Mouse (Mus musculus) retina, postnatal 7 days (tissue): Measurements from ENCODE around the gene Vps26c.
A peak's percentile ranks its signal among the peaks of the same experiment; 100 is the strongest.

Experiments used
- DNase-seq: peaks from one replicate; pipeline ENCODE4 v3.0.0-alpha.2; 2012; ENCODE audit warnings: low read depth, low spot score

Vps26c gene

DNA sequence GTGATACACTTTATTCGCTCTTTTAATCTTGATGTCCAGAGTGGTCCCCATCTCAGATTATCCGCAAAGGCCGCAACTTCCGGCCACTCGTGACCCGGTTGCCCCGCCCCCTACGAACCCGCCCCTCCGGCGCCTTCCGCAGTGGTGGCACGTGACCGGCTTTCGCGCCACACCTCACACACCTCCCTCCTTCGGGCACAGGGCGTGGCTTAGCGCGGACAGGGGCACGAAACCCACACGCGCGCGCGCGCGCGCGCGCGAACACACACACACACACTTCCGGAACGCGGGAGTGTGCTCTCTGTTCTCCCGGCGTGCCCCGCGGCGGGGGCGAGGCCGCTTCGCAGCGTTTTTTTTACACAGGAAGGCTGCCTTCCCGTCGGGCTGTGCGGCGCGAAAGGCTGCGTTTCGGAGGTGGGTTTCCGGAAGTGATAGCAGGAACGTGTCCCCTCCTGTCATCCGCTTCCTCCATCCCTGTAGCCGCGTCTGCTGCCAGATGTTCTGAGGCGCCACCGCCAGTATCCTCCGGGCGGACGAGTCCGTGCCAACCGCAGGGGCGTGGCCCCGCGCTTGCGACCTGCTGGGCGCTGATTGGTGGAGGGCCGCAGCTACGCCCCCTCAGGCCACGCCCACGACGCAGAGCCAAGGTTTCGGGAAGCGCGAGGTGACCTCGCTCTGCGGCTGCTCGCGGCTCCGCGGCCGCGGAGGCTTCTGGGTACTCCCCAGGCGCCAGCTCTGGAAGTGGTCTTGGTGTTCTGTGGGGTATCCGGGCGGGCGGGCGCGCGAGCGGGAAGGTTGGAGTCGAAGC, at the start of gene Vps26c:
Gene Vps26c (minus strand): TSS at position 487 of the 808 bp plus-strand sequence.
- DNase-seq = peak; percentile 96

- DNase-seq = no peak
These were observed 49.1 kb upstream of the Vps26c start for GRCm38 (mm10) chr16:94575757-94576156.

GRCm38 (mm10) chr16:94574718-94575094, 48.1 kb upstream of the Vps26c start:
- no peak for DNase-seq

DNA sequence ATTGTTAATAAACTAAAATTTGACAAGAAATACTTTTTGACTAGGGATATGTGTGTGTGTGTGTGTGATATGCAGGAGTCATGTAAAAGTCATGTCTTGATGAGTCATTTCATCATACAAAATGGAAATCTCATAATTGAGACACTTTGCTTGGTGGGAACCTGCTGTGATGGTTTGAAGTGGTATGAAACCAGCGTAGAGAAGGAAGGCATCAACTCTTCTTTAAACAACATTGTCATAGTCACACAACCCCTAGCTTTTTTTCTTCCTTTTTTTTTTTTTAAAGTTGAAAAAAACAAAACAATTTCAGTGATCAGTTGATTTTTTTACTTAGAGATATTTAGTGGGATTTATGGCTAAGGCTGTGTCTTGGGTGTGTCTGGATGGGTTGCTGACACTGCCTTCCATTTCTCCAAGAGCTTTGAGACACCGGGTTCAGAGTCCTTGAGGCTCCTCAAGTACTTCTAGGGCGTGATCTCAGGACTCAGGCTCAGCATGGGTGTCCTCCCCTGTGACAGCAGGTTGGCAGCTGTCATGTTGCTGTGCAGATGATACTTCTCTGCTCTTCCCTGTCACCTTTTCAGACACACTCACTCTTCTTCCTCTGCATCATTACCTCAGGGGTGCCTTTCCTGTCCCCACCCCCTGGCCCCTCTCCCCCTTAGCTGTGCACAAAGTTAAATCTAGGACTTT, 47.5 kb upstream of the Vps26c start:
- DNase-seq = no peak

DNA sequence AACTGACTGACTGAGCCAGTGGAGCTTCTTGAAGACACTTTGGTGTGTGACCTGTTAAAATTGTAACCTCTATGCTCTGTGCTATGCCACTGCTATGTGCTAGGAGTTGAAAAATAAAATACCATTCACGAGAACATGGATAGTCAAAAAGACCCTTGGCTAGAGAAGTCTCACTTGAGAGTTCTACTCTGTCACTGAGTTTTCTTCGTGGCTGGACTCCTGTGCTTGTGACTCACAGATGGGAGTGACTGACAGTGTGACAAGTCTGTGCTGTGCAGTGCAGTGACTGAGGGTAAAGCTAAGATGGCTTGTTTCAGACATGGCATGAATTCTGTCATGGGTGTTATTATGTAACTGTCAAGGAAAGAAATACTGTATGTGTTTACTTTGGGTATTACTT, 45.8 kb upstream of the Vps26c start:
- no peak for DNase-seq

- DNase-seq = no peak
These were observed 44.7 kb upstream of the Vps26c start for GRCm38 (mm10) chr16:94571111-94571993.

DNA sequence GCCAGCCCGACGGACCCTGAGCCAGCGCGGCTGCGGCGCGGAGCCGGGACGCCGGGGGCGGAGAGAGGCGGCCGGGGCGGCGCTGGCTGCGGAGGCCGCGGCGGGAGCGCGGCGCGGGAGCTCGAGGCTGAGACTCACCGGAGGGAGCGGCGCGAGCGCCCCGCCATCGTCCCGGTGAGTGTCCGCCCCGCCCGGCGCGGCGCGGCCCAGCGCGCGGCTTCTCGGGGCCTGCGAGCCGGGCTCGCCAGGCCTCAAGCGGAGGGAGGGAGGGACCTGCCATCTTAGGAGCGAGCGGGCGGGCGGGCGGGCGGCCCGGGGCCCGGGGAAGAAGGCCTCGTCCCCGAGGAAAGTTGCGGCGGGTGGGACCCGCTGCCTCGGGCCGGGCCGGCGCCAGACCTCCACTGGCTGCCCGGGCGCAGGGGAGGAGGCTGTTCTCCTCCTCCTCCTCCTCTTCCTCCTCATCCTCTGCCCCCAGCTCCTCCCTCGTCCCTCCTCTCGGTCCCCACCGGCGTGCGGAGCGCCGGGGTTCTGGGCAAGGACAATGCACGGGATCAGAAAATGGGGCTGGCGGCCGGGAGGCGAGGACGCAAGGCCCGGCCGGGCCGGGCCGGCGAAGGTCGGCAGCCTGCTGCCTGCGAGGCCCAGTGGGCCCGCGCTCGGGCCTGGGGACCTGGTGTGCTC, 43.9 kb upstream of the Vps26c start:
- DNase-seq = no peak

DNA sequence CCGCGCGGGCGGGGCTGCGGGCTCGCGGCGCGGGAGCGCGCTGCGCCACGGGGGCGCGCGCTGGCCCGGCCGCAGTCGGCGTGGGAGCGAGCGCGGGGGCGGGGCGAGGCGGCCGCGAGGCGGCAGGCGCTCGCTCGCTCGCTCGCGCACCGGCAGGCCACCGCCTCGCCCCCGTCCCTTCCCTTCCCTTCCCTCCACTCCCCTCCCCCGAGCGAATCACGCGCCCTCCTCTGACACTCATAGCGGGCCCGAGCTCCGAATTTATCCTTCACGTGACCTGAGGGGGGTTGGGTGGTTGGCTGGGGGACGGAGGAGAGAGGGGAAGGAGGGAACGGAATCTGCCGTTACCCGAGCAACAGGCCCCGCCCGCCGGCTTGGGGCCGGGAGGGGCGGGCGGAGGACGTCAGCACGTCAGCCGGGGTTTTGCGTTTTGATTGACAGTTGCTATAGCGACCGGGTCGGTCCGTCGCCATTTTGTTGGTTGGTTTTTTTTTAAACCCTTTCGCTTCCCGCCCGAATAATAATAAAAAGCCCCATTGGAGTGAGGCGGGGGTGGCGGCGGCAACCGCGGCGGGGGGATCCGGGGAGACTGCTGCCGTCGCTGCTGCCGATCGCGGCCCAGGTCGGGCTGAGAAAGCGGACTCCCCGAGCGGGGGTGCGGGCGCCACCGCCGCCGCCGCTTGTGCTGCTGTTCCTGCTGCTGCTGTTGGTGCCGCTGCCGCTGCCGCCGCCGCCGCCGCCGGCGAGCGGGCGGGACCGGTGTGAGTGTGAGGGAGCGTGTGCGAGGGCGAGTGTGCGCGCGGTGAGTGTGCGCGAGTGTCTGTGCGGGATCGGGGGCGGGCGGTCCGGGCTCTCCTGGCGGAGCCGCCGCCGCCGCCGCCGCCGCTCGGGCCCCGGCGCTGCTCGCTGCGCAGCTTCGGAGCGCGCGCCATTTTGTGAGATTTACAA, 42.9 kb upstream of the Vps26c start, which contains the start of gene Dyrk1a:
Gene Dyrk1a (plus strand): TSS at position 782 of the 948 bp plus-strand sequence.
- peak; percentile 100 for DNase-seq

GRCm38 (mm10) chr16:94568335-94569228, 42.0 kb upstream of the Vps26c start:
- DNase-seq = no peak

GRCm38 (mm10) chr16:94567751-94568150, 41.1 kb upstream of the Vps26c start:
- no peak for DNase-seq

GRCm38 (mm10) chr16:94566834-94567585, 40.4 kb upstream of the Vps26c start:
- DNase-seq = no peak

- no peak for DNase-seq
These were observed 39.5 kb upstream of the Vps26c start for GRCm38 (mm10) chr16:94566124-94566523.

- no peak for DNase-seq
These were observed 34.0 kb upstream of the Vps26c start for GRCm38 (mm10) chr16:94560618-94561017.

- no peak for DNase-seq
These were observed 33.2 kb upstream of the Vps26c start for GRCm38 (mm10) chr16:94559782-94560181.

- DNase-seq = no peak
These were observed 32.7 kb upstream of the Vps26c start for GRCm38 (mm10) chr16:94559282-94559681.

DNA sequence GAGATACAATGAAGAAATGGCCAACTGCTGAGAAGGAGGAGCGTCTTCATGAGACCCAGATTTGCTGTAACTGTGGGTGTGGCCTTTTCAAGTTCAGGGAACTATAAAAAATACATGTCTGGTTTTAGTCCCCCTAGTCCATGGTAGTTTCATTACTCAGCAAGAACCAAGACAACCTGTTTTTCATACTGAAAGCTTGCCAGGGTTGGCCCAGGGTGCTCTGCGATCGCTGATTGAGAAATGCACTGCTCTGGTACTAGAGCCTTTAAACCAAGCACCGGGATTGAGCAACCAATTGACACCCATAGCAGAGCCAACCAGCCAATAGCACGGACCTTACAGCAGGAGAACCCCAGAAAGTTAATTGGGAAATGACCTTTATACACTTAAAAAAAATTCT, 29.6 kb upstream of the Vps26c start:
- DNase-seq = no peak

DNA sequence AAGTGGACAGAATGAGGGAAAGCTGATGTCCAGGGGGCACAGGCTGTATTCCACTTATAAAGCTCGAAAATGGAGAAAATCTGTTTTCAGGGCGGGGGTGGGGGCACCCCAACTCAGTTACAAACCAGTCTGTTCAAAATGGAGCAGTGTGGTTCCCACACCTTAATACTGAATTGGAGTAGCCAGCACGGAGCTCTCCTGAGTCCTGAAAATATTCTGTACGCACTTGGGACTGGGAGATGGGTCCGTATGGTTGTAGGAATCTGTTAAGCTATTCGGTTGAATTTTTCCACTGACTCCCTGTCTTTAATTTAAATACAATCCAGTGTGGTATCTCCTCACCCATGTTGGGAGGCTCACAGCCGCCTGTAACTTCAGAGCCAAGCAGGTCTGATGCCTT, 28.7 kb upstream of the Vps26c start:
- DNase-seq = no peak

DNA sequence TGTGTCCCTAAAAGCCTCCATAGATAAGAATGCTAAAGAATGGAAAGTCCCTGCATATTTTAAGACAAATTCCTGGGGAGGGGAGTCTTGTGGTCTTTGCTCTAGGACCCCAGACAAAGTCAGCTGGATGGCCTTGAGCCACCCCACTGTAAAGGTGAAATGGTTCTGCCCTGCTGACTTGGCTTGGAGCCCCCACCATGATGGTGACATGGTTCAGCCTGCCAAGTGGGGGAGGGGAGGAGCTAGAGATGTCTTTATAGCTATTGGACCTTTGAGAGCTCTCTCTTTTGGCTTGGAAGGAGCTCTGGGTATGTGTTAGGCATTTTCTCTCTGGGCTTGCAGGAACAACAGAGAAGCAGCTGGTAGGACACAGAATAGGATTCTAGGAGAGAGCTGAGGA, 25.3 kb upstream of the Vps26c start:
- no peak for DNase-seq

DNA sequence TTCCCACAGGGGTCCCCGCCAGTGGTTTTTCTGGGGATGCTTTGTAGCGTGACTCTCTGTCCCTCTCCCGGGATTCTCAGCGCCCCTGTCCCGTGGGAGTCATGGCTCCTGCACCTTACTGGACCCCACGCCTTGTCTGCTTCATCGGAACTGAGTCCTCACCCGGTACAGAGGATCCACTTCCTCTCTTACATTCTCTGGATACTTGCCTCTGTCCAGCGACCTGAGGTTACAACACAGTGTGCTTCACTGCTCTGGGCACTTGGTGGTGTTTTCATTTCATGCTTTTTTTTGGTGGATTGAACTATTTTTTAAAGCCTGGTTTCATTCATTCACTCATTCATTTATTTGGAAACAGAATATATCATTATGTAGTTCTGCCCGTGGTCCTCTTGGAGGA, 23.2 kb upstream of the Vps26c start:
- no peak for DNase-seq
